Mouse (Mus musculus): ENCODE data around the gene Fut2. TPM values are rescaled to one million over a fixed set of nuclear protein-coding genes. Genes with fewer than 3 reads are reported as not detected.
"Not testable (repeated sequence)": the region's sequence is repeated elsewhere in the genome, so short reads cannot be mapped to it uniquely, and the experiment has no call there.

The Fut2 gene
- total and polyA plus RNA-seq, 3 experiments = not detected

DNA sequence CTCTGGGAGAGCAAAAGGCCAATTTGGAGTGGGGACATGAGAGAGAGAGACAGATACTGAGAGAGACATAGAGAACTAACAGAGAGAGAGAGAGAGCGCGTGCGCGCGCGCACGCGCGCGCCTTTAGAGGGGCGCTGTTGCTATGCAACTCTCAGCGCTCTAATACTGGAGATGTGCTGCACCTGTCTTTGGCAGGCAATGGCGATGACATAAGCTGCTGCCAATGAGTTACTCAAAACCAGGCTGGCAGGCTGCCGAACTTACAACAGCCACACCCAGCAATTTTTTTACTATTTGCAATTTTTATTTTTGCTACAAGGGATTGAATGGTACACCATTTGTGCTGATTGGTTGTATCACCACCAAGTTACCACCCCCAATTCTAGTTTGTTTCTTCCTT lies 1.6 kb upstream of the Fut2 start:
- no peaks in the 10 kb centered on the region for H3K79me2 ChIP-seq (replicated peaks; ENCODE audit: control insufficient read depth, extremely low read depth, insufficient read depth, poor library complexity, severe bottlenecking)
- no peak overlapping the region for H3K27ac ChIP-seq (ENCODE audit: insufficient read depth, low read depth)
- TF ChIP-seq CHD1 (IDR thresholded peaks at IDR 0.05; ENCODE audit: low read depth, low read length) = no peak
- TF ChIP-seq USF1 (IDR thresholded peaks at IDR 0.05; ENCODE audit: low read depth, low read length) = no peak
- TF ChIP-seq SMC3 (IDR thresholded peaks at IDR 0.05; ENCODE audit: low read depth, low read length) = no peak
- TF ChIP-seq IRF4 (IDR thresholded peaks at IDR 0.05; ENCODE audit: low read depth, low read length) = no peak
- TF ChIP-seq MAX (IDR thresholded peaks at IDR 0.05; ENCODE audit: low read length) = no peak
- TF ChIP-seq POLR2AphosphoS2 (IDR thresholded peaks at IDR 0.05; ENCODE audit: low read depth, low read length) = no peak
- no peak for TF ChIP-seq TCF12 (IDR thresholded peaks at IDR 0.05; ENCODE audit: low read depth, low read length)
- no peak for TF ChIP-seq BHLHE40 (IDR thresholded peaks at IDR 0.05; ENCODE audit: low read depth, low read length)
- TF ChIP-seq UBTF (IDR thresholded peaks at IDR 0.05; ENCODE audit: low read depth, low read length) = no peak
- H3K36me3 ChIP-seq (replicated peaks in 1 of 2; ENCODE audit: control insufficient read depth in 1 of 2, insufficient read depth in 1 of 2, low read length in 1 of 2) = no peaks in the 10 kb centered on the region
- in situ Hi-C loops (cut with MboI; ENCODE audit: low pct_ligation_motif_present, low pct_unique_long_range_greater_than_20kb, low sequenced_read_pairs) (no loop called here), dilution Hi-C loops (cut with MboI; ENCODE audit: extremely low pct_ligation_motif_present, extremely low pct_unique_long_range_greater_than_20kb, low sequenced_read_pairs) (no loop called here)
- H3K9ac ChIP-seq (ENCODE audit: insufficient read depth, low read depth) = no peak overlapping the region
- H3K4me2 ChIP-seq (ENCODE audit: insufficient read depth, low read depth, poor library complexity, severe bottlenecking) = no peak overlapping the region
- H3K4me1 ChIP-seq (ENCODE audit: control insufficient read depth in 1 of 2, insufficient read depth in 2 of 2) = peaks cover 0 to 7% of the 10 kb centered on the region in 2 experiments; a peak in 1 of 4 replicates
- peaks cover 1% of the 10 kb centered on the region for H3K27me3 ChIP-seq (replicated peaks)
- no peak overlapping the region for H3K4me3 ChIP-seq (replicated peaks in 1 of 3; ENCODE audit: low read depth in 2 of 3, low read length in 2 of 3, poor library complexity in 1 of 3)
- H3K9me3 ChIP-seq (replicated peaks; ENCODE audit: low read length) = peaks cover 12% of the 10 kb centered on the region
- no peak for DNase-seq (ENCODE audit: extremely low read depth)

DNA sequence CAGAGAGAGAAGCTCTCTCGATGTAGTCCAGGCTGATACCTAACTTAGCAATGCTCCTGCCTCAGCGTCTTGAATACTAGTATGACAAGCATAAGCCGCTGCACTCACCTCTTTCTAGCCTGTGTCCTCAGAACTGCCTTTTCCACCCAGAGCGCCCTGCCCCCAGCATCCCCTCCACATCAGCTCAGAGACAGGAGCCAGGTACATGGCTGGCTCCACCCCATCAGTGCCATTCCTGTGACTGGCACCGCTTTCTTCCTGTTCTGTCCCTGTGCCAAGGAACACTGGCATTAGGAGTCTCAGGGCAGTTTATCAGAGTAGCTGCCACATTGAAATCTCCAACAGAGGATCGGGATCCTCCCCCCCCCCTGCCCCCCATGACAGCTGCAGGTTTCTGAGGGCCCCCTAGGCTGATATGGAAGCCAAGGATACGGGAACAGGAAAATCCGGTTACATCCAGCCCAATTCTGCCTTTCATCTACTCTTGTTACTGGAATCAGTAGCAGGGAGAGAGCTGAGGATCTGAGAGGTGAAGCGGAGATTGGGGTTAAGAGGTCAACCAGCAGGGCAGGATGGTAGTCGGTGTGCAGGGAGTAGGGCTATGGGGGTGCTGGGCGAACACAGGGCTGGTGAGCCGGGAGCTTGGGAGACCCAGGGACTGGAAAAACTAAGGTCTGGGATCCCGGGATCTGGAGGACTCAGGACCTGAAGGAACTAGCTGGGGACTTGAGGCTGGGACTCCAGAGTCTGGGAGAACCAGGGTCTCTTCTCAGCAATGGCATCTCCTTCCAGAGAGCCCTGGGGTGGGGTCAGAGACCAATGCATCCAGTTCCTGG lies 673 bp downstream of the Fut2 start:
- Histone ChIP-seq H3K4me3 (replicated peaks in 1 of 3; ENCODE audit: low read depth in 2 of 3, low read length in 2 of 3, poor library complexity in 1 of 3) (no peak overlapping the region), H3K27me3 (replicated peaks) (peaks cover 1% of the 10 kb centered on the region), H3K9me3 (replicated peaks; ENCODE audit: low read length) (peaks cover 10% of the 10 kb centered on the region), H3K9ac (ENCODE audit: insufficient read depth, low read depth) (no peak overlapping the region), H3K27ac (ENCODE audit: insufficient read depth, low read depth) (no peak overlapping the region), H3K4me2 (ENCODE audit: insufficient read depth, low read depth, poor library complexity, severe bottlenecking) (no peak overlapping the region), H3K79me2 (replicated peaks; ENCODE audit: control insufficient read depth, extremely low read depth, insufficient read depth, poor library complexity, severe bottlenecking) (no peaks in the 10 kb centered on the region), H3K36me3 (replicated peaks in 1 of 2; ENCODE audit: control insufficient read depth in 1 of 2, insufficient read depth in 1 of 2, low read length in 1 of 2) (no peaks in the 10 kb centered on the region), H3K4me1 (ENCODE audit: control insufficient read depth in 1 of 2, insufficient read depth in 2 of 2) (peaks cover 0 to 5% of the 10 kb centered on the region in 2 experiments; a peak in 1 of 4 replicates)
- no peak for TF ChIP-seq MAFK (IDR thresholded peaks at IDR 0.05; ENCODE audit: insufficient replicate concordance, low read length)
- DNase-seq (ENCODE audit: extremely low read depth) = no peak
- dilution Hi-C loops (cut with MboI; ENCODE audit: extremely low pct_ligation_motif_present, extremely low pct_unique_long_range_greater_than_20kb, low sequenced_read_pairs) (no loop called here), in situ Hi-C loops (cut with MboI; ENCODE audit: low pct_ligation_motif_present, low pct_unique_long_range_greater_than_20kb, low sequenced_read_pairs) (no loop called here)

DNA sequence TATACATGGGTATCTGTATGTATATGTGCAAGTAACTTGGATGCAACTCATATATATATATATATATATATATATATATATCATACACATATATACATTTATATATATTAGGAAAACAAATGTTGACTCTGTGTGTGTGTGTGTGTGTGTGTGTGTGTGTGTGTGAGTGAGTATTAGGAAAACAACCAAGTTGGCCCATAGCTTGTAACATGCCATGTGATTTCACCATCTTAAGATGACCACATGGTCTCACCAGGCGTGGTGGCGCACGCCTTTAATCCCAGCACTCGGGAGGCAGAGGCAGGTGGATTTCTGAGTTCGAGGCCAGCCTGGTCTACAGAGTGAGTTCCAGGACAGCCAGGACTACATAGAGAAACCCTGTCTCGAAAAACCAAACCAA lies 4.5 kb downstream of the Fut2 start:
- H3K4me2 ChIP-seq (ENCODE audit: insufficient read depth, low read depth, poor library complexity, severe bottlenecking); H3K4me1 ChIP-seq (ENCODE audit: control insufficient read depth in 1 of 2, insufficient read depth in 2 of 2); H3K36me3 ChIP-seq (replicated peaks in 1 of 2; ENCODE audit: control insufficient read depth in 1 of 2, insufficient read depth in 1 of 2, low read length in 1 of 2); H3K9ac ChIP-seq (ENCODE audit: insufficient read depth, low read depth); H3K79me2 ChIP-seq (replicated peaks; ENCODE audit: control insufficient read depth, extremely low read depth, insufficient read depth, poor library complexity, severe bottlenecking); in situ Hi-C loops (cut with MboI; ENCODE audit: low pct_ligation_motif_present, low pct_unique_long_range_greater_than_20kb, low sequenced_read_pairs); H3K27ac ChIP-seq (ENCODE audit: insufficient read depth, low read depth); H3K27me3 ChIP-seq (replicated peaks); H3K4me3 ChIP-seq (replicated peaks in 1 of 3; ENCODE audit: low read depth in 2 of 3, low read length in 2 of 3, poor library complexity in 1 of 3); DNase-seq (ENCODE audit: extremely low read depth); dilution Hi-C loops (cut with MboI; ENCODE audit: extremely low pct_ligation_motif_present, extremely low pct_unique_long_range_greater_than_20kb, low sequenced_read_pairs): not testable (repeated sequence)
- H3K9me3 ChIP-seq (replicated peaks; ENCODE audit: low read length) = peaks cover 13% of the 10 kb centered on the region
